Mouse (Mus musculus): ENCODE measurements around the gene Olfr507. TPM values are rescaled to one million over a fixed set of nuclear protein-coding genes. Genes with fewer than 3 reads are reported as not detected.

Olfr507 gene
- polyA plus RNA-seq (2012; rRNA removed), result not detected in 2 replicates

DNA sequence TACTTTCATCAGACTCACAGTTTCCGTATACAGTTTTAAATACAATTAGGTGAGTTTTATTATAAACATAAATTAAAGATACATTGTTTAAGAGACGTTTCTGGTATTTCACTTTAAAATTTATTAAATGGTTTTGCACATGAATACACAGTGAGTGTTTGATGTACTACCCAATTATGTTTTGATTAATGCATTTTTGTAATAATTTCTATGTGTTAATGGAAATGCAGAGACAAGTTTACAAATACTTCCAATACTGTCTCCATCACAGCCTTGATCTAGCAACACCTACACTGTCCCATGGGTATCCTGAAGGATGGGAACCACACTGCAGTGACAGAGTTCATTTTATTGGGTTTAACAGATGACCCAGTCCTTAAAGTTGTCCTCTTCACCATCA lies at the start of gene Olfr507:
Gene Olfr507 (plus strand): TSS at position 301 of the 400 bp plus-strand sequence.

DNA sequence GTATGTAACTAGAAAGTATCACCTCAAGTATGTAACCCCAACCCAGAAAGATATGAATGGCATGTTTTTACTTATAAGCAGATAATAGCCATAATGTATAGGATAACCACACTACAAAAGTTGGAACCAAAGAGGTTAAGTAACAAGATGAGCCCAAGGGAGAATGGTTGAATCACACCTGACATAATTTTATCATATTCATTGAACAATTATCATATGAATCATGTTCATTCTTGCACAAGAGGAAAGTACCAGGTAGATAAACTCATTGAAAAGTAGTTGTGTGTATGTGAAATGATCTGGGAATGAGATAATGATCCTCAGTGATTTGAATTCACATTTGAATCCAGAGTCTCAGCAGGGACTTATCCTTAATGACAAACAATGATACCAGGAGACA lies 11.1 kb upstream of the Olfr507 start, which contains the start of gene Olfr506:
Gene Olfr506 (plus strand): TSS at position 301 of the 400 bp plus-strand sequence.

DNA sequence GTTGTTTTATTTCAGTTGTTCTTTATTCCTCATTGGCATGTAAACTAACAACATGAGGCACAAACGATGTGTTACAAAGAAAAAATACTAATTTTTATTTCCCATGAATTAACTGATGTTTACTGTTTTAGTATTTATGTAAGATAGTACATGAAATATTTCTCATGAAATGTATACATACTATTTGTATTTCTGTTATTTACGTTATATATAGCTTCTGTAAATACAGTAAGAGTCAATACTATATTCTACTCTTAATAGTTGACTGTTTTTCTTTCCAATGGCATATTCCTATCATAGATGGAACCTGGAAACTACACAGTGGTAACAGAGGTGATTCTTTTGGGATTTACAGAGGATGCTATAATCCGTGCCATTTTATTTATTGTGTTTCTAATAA lies 8.1 kb downstream of the Olfr507 start, which contains the start of gene Olfr508:
Gene Olfr508 (plus strand): TSS at position 301 of the 400 bp plus-strand sequence.

DNA sequence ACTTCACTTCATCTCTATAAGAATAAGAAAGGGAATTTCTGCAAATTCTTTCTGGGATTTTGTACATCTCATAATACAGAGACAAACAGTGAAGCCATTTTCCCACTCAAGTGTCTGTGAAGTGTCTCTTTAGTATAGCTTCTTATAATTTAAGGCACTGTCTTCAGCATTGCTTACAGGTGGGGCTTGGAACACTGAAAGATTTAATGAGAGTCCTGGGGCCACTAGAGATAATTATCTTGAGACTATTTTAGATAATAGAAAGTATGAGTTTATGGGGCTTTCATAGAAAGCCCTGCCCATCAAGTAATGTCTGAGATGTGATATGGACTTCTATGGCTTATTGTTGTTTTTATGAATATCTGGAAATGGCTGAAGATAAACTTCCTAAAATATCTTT lies 30.2 kb downstream of the Olfr507 start, which contains the start of gene Olfr509:
Gene Olfr509 (minus strand): TSS at position 101 of the 400 bp plus-strand sequence.

DNA sequence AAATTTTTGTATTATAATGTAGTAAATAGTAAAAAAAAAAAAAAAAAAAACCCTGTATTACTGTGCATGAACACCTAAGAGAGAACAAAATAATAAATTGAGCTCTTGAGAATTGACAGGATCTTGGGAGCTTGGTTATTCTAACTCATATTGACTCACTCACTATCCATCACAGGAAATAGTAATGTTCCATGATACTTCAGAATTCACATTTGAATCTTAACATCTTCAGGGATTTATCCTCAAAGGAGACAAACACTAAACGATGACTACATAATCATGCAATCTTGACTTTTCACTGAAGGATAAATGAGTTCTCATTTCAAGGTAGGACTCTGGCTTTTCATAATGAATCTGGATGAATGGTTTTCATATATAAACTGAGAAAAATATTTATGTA lies 44.5 kb downstream of the Olfr507 start, which contains the start of gene Olfr510:
Gene Olfr510 (plus strand): TSS at position 301 of the 400 bp plus-strand sequence.

Other genes starting within 250 kb of the Olfr507 start
- gene Olfr495, start 228.6 kb upstream of the Olfr507 start, polyA plus RNA-seq (2012; rRNA removed), result not detected in 2 replicates
- not detected in 2 replicates for gene Olfr497, start 201.4 kb upstream of the Olfr507 start, polyA plus RNA-seq (2012; rRNA removed)
- gene Olfr498, start 156.5 kb upstream of the Olfr507 start, polyA plus RNA-seq (2012; rRNA removed), result not detected in 2 replicates
- gene Olfr502, start 96.7 kb upstream of the Olfr507 start, polyA plus RNA-seq (2012; rRNA removed), result not detected in 2 replicates
- gene Olfr503, start 77.3 kb upstream of the Olfr507 start, polyA plus RNA-seq (2012; rRNA removed), result not detected in 2 replicates
- gene Olfr504, start 56.0 kb upstream of the Olfr507 start, polyA plus RNA-seq (2012; rRNA removed), result not detected in 2 replicates
- not detected in 2 replicates for gene Olfr506, start 11.0 kb upstream of the Olfr507 start, polyA plus RNA-seq (2012; rRNA removed)
- not detected in 2 replicates for gene Olfr508, start 8.2 kb downstream of the Olfr507 start, polyA plus RNA-seq (2012; rRNA removed)
- 0.03 TPM in 1 of 2 replicates, not detected in the other for gene Olfr509, start 30.1 kb downstream of the Olfr507 start, polyA plus RNA-seq (2012; rRNA removed)
- not detected in 2 replicates for gene Olfr510, start 44.6 kb downstream of the Olfr507 start, polyA plus RNA-seq (2012; rRNA removed)
- gene Olfr512, start 91.5 kb downstream of the Olfr507 start, polyA plus RNA-seq (2012; rRNA removed), result not detected in 2 replicates
- gene Olfr513, start 129.2 kb downstream of the Olfr507 start, polyA plus RNA-seq (2012; rRNA removed), result not detected in 2 replicates
- gene Olfr514, start 204.2 kb downstream of the Olfr507 start, polyA plus RNA-seq (2012; rRNA removed), result not detected in 2 replicates
- not detected in 2 replicates for gene Olfr516, start 228.7 kb downstream of the Olfr507 start, polyA plus RNA-seq (2012; rRNA removed)

Measured in stomach, adult 2 months (tissue).